Mouse (Mus musculus): ENCODE data around the gene Creb3l2.
"Not testable (repeated sequence)": the region's sequence is repeated elsewhere in the genome, so short reads cannot be mapped to it uniquely, and the experiment has no call there.

The Creb3l2 gene

GRCm38 (mm10) chr6:37409829-37410228 is 32.1 kb downstream of the Creb3l2 start:
- no peak for DNase-seq (ENCODE audit: low read depth, low spot score)

- no peak for DNase-seq (ENCODE audit: low read depth, low spot score)
Measured at GRCm38 (mm10) chr6:37407876-37408275, 34.1 kb downstream of the Creb3l2 start.

- DNase-seq (ENCODE audit: low read depth, low spot score): no peak
Measured at GRCm38 (mm10) chr6:37406903-37407302, 35.0 kb downstream of the Creb3l2 start.

GRCm38 (mm10) chr6:37406018-37406417 is 35.9 kb downstream of the Creb3l2 start:
- no peak for DNase-seq (ENCODE audit: low read depth, low spot score)

- no peak for DNase-seq (ENCODE audit: low read depth, low spot score)
Measured at GRCm38 (mm10) chr6:37404325-37404724, 37.6 kb downstream of the Creb3l2 start.

GRCm38 (mm10) chr6:37401928-37402327 is 40.0 kb downstream of the Creb3l2 start:
- no peak for DNase-seq (ENCODE audit: low read depth, low spot score)

- no peak for DNase-seq (ENCODE audit: low read depth, low spot score)
Measured at GRCm38 (mm10) chr6:37400866-37401525, 41.0 kb downstream of the Creb3l2 start.

GRCm38 (mm10) chr6:37400167-37400566 is 41.8 kb downstream of the Creb3l2 start:
- DNase-seq (ENCODE audit: low read depth, low spot score): no peak

GRCm38 (mm10) chr6:37398943-37399342 is 43.0 kb downstream of the Creb3l2 start:
- no peak for DNase-seq (ENCODE audit: low read depth, low spot score)

- DNase-seq (ENCODE audit: low read depth, low spot score): no peak
Measured at GRCm38 (mm10) chr6:37397973-37398372, 44.0 kb downstream of the Creb3l2 start.

- DNase-seq (ENCODE audit: low read depth, low spot score): no peak
Measured at GRCm38 (mm10) chr6:37397254-37397653, 44.7 kb downstream of the Creb3l2 start.

- no peak for DNase-seq (ENCODE audit: low read depth, low spot score)
Measured at GRCm38 (mm10) chr6:37396127-37396526, 45.8 kb downstream of the Creb3l2 start.

GRCm38 (mm10) chr6:37393263-37393662 is 48.7 kb downstream of the Creb3l2 start:
- no peak for DNase-seq (ENCODE audit: low read depth, low spot score)

GRCm38 (mm10) chr6:37392262-37392661 is 49.7 kb downstream of the Creb3l2 start:
- no peak for DNase-seq (ENCODE audit: low read depth, low spot score)

- DNase-seq (ENCODE audit: low read depth, low spot score): no peak
Measured at GRCm38 (mm10) chr6:37391313-37391712, 50.6 kb downstream of the Creb3l2 start.

GRCm38 (mm10) chr6:37388960-37389359 is 53.0 kb downstream of the Creb3l2 start:
- no peak for DNase-seq (ENCODE audit: low read depth, low spot score)

GRCm38 (mm10) chr6:37388501-37388900 is 53.4 kb downstream of the Creb3l2 start:
- DNase-seq (ENCODE audit: low read depth, low spot score): no peak

- no peak for DNase-seq (ENCODE audit: low read depth, low spot score)
Measured at GRCm38 (mm10) chr6:37387281-37387680, 54.7 kb downstream of the Creb3l2 start.

- DNase-seq (ENCODE audit: low read depth, low spot score): no peak
Measured at GRCm38 (mm10) chr6:37385602-37386285, 56.2 kb downstream of the Creb3l2 start.

- no peak for DNase-seq (ENCODE audit: low read depth, low spot score)
Measured at GRCm38 (mm10) chr6:37382761-37383160, 59.2 kb downstream of the Creb3l2 start.

- DNase-seq (ENCODE audit: low read depth, low spot score): no peak
Measured at GRCm38 (mm10) chr6:37377836-37378580, 63.9 kb downstream of the Creb3l2 start.

GRCm38 (mm10) chr6:37377387-37377786 is 64.6 kb downstream of the Creb3l2 start:
- not testable (repeated sequence) for DNase-seq (ENCODE audit: low read depth, low spot score)

GRCm38 (mm10) chr6:37375452-37375851 is 66.5 kb downstream of the Creb3l2 start:
- DNase-seq (ENCODE audit: low read depth, low spot score): no peak

Measured in telencephalon, adult 2 months (tissue).